Mouse (Mus musculus) myocyte (in vitro differentiated cells): ENCODE results near the gene Aff3. TPM values are rescaled to one million over a fixed set of nuclear protein-coding genes. Genes with fewer than 3 reads are reported as not detected.

Experiments used
- H3K27me3 ChIP-seq: one replicate; pipeline ENCODE4 v1.6.1; 2011; ENCODE audit not compliant: control insufficient read depth, insufficient read depth, insufficient read length
- H3K36me3 ChIP-seq: one replicate; pipeline ENCODE4 v1.6.1; 2011; ENCODE audit not compliant: control insufficient read depth, insufficient read depth
- H3K4me2 ChIP-seq: one replicate; pipeline ENCODE4 v1.6.1; 2011; ENCODE audit warnings: low read depth, control low read depth
- H3K4me3 ChIP-seq: one replicate; pipeline ENCODE4 v1.5.1; 2011; ENCODE audit warnings: mild to moderate bottlenecking, control low read depth, moderate library complexity
- H3K79me2 ChIP-seq: one replicate; pipeline ENCODE4 v1.6.1; 2011; ENCODE audit not compliant: control insufficient read depth, insufficient read depth
- H3ac ChIP-seq: one replicate; pipeline ENCODE4 v1.6.1; 2011; ENCODE audit not compliant: control insufficient read depth, insufficient read length
- CEBPB ChIP-seq: IDR thresholded peaks from 2 replicates; pipeline ENCODE4 v1.6.1; 2011; ENCODE audit warnings: mild to moderate bottlenecking, moderate library complexity; ENCODE audit not compliant: poor library complexity, insufficient read depth, severe bottlenecking
- E2F4 ChIP-seq: IDR thresholded peaks from one replicate; pipeline ENCODE4 v1.6.1; 2011; ENCODE audit warnings: mild to moderate bottlenecking, control low read depth, moderate library complexity; ENCODE audit not compliant: insufficient read depth
- MAX ChIP-seq: IDR thresholded peaks from one replicate; pipeline ENCODE4 v1.6.1; 2011; ENCODE audit warnings: low read depth, mild to moderate bottlenecking, control low read depth
- MYOD1 ChIP-seq, 3 experiments: IDR thresholded peaks; one replicate each; pipeline ENCODE4 v1.6.1; 2011; ENCODE audit warnings: control low read depth in 2 of 3, low read depth in 2 of 3, mild to moderate bottlenecking in 2 of 3, moderate library complexity in 1 of 3; ENCODE audit not compliant: insufficient read length in 2 of 3, control insufficient read depth in 1 of 3
- MYOG ChIP-seq, 3 experiments: IDR thresholded peaks; one replicate each; pipeline ENCODE4 v1.6.1; 2011; ENCODE audit warnings: control low read depth in 2 of 3, low read depth in 2 of 3, mild to moderate bottlenecking in 2 of 3; ENCODE audit not compliant: insufficient read length in 2 of 3, control insufficient read depth in 1 of 3, insufficient read depth in 1 of 3
- POLR2A ChIP-seq: IDR thresholded peaks from one replicate; pipeline ENCODE4 v1.6.1; 2011; ENCODE audit warnings: low read depth, mild to moderate bottlenecking, control low read depth, moderate library complexity; ENCODE audit not compliant: insufficient read length
- POLR2AphosphoS2 ChIP-seq: IDR thresholded peaks from one replicate; pipeline ENCODE4 v1.6.1; 2011; ENCODE audit warnings: low read depth, control low read depth; ENCODE audit not compliant: insufficient read length
- REST ChIP-seq: IDR thresholded peaks from one replicate; pipeline ENCODE4 v1.6.1; 2011; ENCODE audit warnings: mild to moderate bottlenecking, control low read depth, moderate library complexity; ENCODE audit not compliant: insufficient read depth, insufficient read length
- TCF12 ChIP-seq: IDR thresholded peaks from one replicate; pipeline ENCODE4 v1.6.1; 2011; ENCODE audit warnings: mild to moderate bottlenecking, control low read depth; ENCODE audit not compliant: poor library complexity, insufficient read depth, severe bottlenecking
- TCF3 ChIP-seq: IDR thresholded peaks from one replicate; pipeline ENCODE4 v1.6.1; 2011; ENCODE audit warnings: low read depth, control low read depth; ENCODE audit not compliant: insufficient read length
- USF1 ChIP-seq: IDR thresholded peaks from one replicate; pipeline ENCODE4 v1.6.1; 2011; ENCODE audit warnings: low read depth, mild to moderate bottlenecking, control low read depth, moderate library complexity
- polyA plus RNA-seq: library from polyadenylated mRNA; unstranded; fragments of >200 nt; fragmentation: generic; extraction: Trizol; gene quantifications from one replicate; pipeline ENCODE4 v1.2.1, GENCODE M21; 2012; ENCODE audit warnings: missing spikeins

Gene Aff3
- polyA plus RNA-seq, 1 experiment: not detected

- TF ChIP-seq POLR2A: no peak
- TF ChIP-seq MYOD1 (IDR thresholded peaks at IDR 0.05; ENCODE audit: control insufficient read depth in 1 of 3, insufficient read length in 2 of 3, low read depth in 2 of 3): no peak
- no peak for TF ChIP-seq REST
- Histone ChIP-seq H3K79me2 (no peaks in the 10 kb centered on the region), H3K36me3 (no peaks in the 10 kb centered on the region), H3K4me2 (no peak overlapping the region), H3K27me3 (peaks cover 40% of the 10 kb centered on the region), H3ac (no peak overlapping the region), H3K4me3 (no peak overlapping the region)
Measured at GRCm38 (mm10) chr1:38389576-38389975, 275.2 kb downstream of the Aff3 start.

- H3K27me3 ChIP-seq: peaks cover 40% of the 10 kb centered on the region
- H3K36me3 ChIP-seq: no peaks in the 10 kb centered on the region
- no peak overlapping the region for H3ac ChIP-seq
- TF ChIP-seq POLR2A (no peak), E2F4 (no peak), MYOG (IDR thresholded peaks at IDR 0.05; ENCODE audit: control insufficient read depth in 1 of 3, insufficient read depth in 1 of 3, insufficient read length in 2 of 3, low read depth in 2 of 3) (no peak), POLR2AphosphoS2 (no peak), MYOD1 (IDR thresholded peaks at IDR 0.05; ENCODE audit: control insufficient read depth in 1 of 3, insufficient read length in 2 of 3, low read depth in 2 of 3) (no peak), TCF3 (no peak), REST (no peak)
- H3K79me2 ChIP-seq: no peaks in the 10 kb centered on the region
- no peak overlapping the region for H3K4me2 ChIP-seq
- H3K4me3 ChIP-seq: no peak overlapping the region
Measured at GRCm38 (mm10) chr1:38388466-38388865, 276.3 kb downstream of the Aff3 start.

GRCm38 (mm10) chr1:38387438-38387837 lies 277.3 kb downstream of the Aff3 start:
- no peak overlapping the region for H3K4me2 ChIP-seq
- H3K79me2 ChIP-seq: no peaks in the 10 kb centered on the region
- TF ChIP-seq POLR2A (no peak), TCF3 (no peak), MYOG (IDR thresholded peaks at IDR 0.05; ENCODE audit: control insufficient read depth in 1 of 3, insufficient read depth in 1 of 3, insufficient read length in 2 of 3, low read depth in 2 of 3) (no peak), POLR2AphosphoS2 (no peak), TCF12 (no peak), MYOD1 (IDR thresholded peaks at IDR 0.05; ENCODE audit: control insufficient read depth in 1 of 3, insufficient read length in 2 of 3, low read depth in 2 of 3) (no peak), CEBPB (no peak), REST (no peak), MAX (no peak)
- no peaks in the 10 kb centered on the region for H3K36me3 ChIP-seq
- no peak overlapping the region for H3ac ChIP-seq
- H3K27me3 ChIP-seq: peaks cover 40% of the 10 kb centered on the region
- no peak overlapping the region for H3K4me3 ChIP-seq

GRCm38 (mm10) chr1:38384457-38385121 lies 280.2 kb downstream of the Aff3 start:
- Histone ChIP-seq H3K4me2 (no peak overlapping the region), H3K36me3 (no peaks in the 10 kb centered on the region), H3K4me3 (no peak overlapping the region), H3K27me3 (peaks cover 22% of the 10 kb centered on the region), H3K79me2 (no peaks in the 10 kb centered on the region), H3ac (no peak overlapping the region)
- no peak for TF ChIP-seq MAX
- TF ChIP-seq TCF12: no peak

- no peak overlapping the region for H3ac ChIP-seq
- no peaks in the 10 kb centered on the region for H3K36me3 ChIP-seq
- no peaks in the 10 kb centered on the region for H3K79me2 ChIP-seq
- no peak overlapping the region for H3K4me3 ChIP-seq
- TF ChIP-seq MYOG (IDR thresholded peaks at IDR 0.05; ENCODE audit: control insufficient read depth in 1 of 3, insufficient read depth in 1 of 3, insufficient read length in 2 of 3, low read depth in 2 of 3) (no peak), POLR2A (no peak), MAX (no peak), TCF3 (no peak), CEBPB (no peak), MYOD1 (IDR thresholded peaks at IDR 0.05; ENCODE audit: control insufficient read depth in 1 of 3, insufficient read length in 2 of 3, low read depth in 2 of 3) (no peak), E2F4 (no peak), REST (no peak), TCF12 (no peak)
- H3K27me3 ChIP-seq: peaks cover 17% of the 10 kb centered on the region
- no peak overlapping the region for H3K4me2 ChIP-seq
Measured at GRCm38 (mm10) chr1:38384010-38384409, 280.7 kb downstream of the Aff3 start.

GRCm38 (mm10) chr1:38382683-38383082 lies 282.1 kb downstream of the Aff3 start:
- H3ac ChIP-seq: no peak overlapping the region
- H3K4me3 ChIP-seq: no peak overlapping the region
- H3K4me2 ChIP-seq: no peak overlapping the region
- peaks cover 7% of the 10 kb centered on the region for H3K27me3 ChIP-seq
- no peaks in the 10 kb centered on the region for H3K79me2 ChIP-seq
- no peaks in the 10 kb centered on the region for H3K36me3 ChIP-seq
- TF ChIP-seq POLR2A (no peak), USF1 (no peak), CEBPB (no peak), MYOG (IDR thresholded peaks at IDR 0.05; ENCODE audit: control insufficient read depth in 1 of 3, insufficient read depth in 1 of 3, insufficient read length in 2 of 3, low read depth in 2 of 3) (no peak)
